Mouse (Mus musculus) hindbrain, embryonic 15.5 days (tissue): ENCODE data around the gene Wdr24. TPM values are rescaled to one million over a fixed set of nuclear protein-coding genes. Genes with fewer than 3 reads are reported as not detected.

Source experiments
- ATAC-seq: fragments of 200-750 bp; cut with Nextera tagmentation; 2 replicates; pipeline ENCODE4 v1.8.0; 2017; ENCODE audit warnings: low read depth, moderate number of reproducible peaks, moderate TSS enrichment; ENCODE audit not compliant: low FRiP score
- H3K27ac ChIP-seq: fragments of 300-500 bp; sonication (generic); replicated peaks from 2 replicates; pipeline ENCODE4 v1.5.1; 2015; ENCODE audit warnings: mild to moderate bottlenecking, inconsistent platforms
- H3K27me3 ChIP-seq: fragments of 300-500 bp; sonication (generic); 2 replicates; pipeline ENCODE4 v1.6.1; 2015; ENCODE audit warnings: control low read depth, inconsistent platforms
- H3K36me3 ChIP-seq: fragments of 300-500 bp; sonication (generic); 2 replicates; pipeline ENCODE4 v1.6.1; 2015; ENCODE audit warnings: control low read depth, inconsistent platforms
- H3K4me1 ChIP-seq: fragments of 300-500 bp; sonication (generic); replicated peaks from 2 replicates; pipeline ENCODE4 v1.6.1; 2015; ENCODE audit warnings: control low read depth, inconsistent platforms
- H3K4me2 ChIP-seq: fragments of 300-500 bp; sonication (generic); 2 replicates; pipeline ENCODE4 v1.6.1; 2015; ENCODE audit warnings: moderate library complexity, mild to moderate bottlenecking, inconsistent platforms
- H3K4me3 ChIP-seq: fragments of 300-500 bp; sonication (generic); 2 replicates; pipeline ENCODE4 v1.5.1; 2015; ENCODE audit warnings: mild to moderate bottlenecking, inconsistent platforms
- H3K9ac ChIP-seq: fragments of 300-500 bp; sonication (generic); 2 replicates; pipeline ENCODE4 v1.6.1; 2015; ENCODE audit warnings: inconsistent platforms
- H3K9me3 ChIP-seq: fragments of 300-500 bp; sonication (generic); 2 replicates; pipeline ENCODE4 v1.6.1; 2016; ENCODE audit warnings: control low read depth, inconsistent platforms
- WGBS: fragments of 180-500 bp; shearing (Covaris S2); methylation state at CpG from one replicate; pipeline ENCODE4 v1.1.7; 2015; 5-methylcytosine and 5-hydroxymethylcytosine counted together
- polyA plus RNA-seq: library from polyadenylated mRNA; unstranded; fragments of >200 nt; fragmentation: Nextera tagmentation; extraction: Ambion mirVana; gene quantifications from 2 replicates; pipeline ENCODE4 v1.2.1, GENCODE M21; 2015

Gene Wdr24
- polyA plus RNA-seq, 1 experiment from 2014 or later = 28.2 TPM

- peak overlapping the region; percentile 92; the same call in 1 of the 2 replicates for H3K27ac ChIP-seq
- ATAC-seq = no peak
- H3K9ac ChIP-seq = no peak overlapping the region
- H3K27me3 ChIP-seq = no peaks in the 10 kb centered on the region
- H3K4me1 ChIP-seq = peaks cover 85% of the 10 kb centered on the region
- WGBS = 85% methylated on average over 22 of the region's 22 CpGs
- H3K36me3 ChIP-seq = peaks cover 28% of the 10 kb centered on the region
- no peak overlapping the region for H3K4me3 ChIP-seq
- no peaks in the 10 kb centered on the region for H3K9me3 ChIP-seq
- peak overlapping the region; percentile 92 for H3K4me2 ChIP-seq
These were observed 4.3 kb downstream of the Wdr24 start for GRCm38 (mm10) chr17:25827546-25828222.

- 86% methylated on average over 8 of the region's 8 CpGs for WGBS
- Histone ChIP-seq H3K4me2 (peak overlapping the region; percentile 92), H3K9me3 (no peaks in the 10 kb centered on the region), H3K36me3 (peaks cover 28% of the 10 kb centered on the region), H3K27me3 (no peaks in the 10 kb centered on the region), H3K9ac (peak overlapping the region; percentile 85), H3K4me1 (peaks cover 82% of the 10 kb centered on the region), H3K4me3 (peak overlapping the region; percentile 69), H3K27ac (peak overlapping the region; percentile 92)
- ATAC-seq = no peak; the same call in 1 of the 2 replicates
These were observed 4.8 kb downstream of the Wdr24 start for GRCm38 (mm10) chr17:25828223-25828594.

GRCm38 (mm10) chr17:25828712-25829557 is 5.5 kb downstream of the Wdr24 start, which contains the start of gene Jmjd8:
Gene Jmjd8, plus strand, starts transcription at chr17:25828867.
- H3K4me1 ChIP-seq = peaks cover 84% of the 10 kb centered on the region
- H3K9me3 ChIP-seq = no peaks in the 10 kb centered on the region
- H3K27ac ChIP-seq = peak within 1 kb of the TSS; percentile 92
- H3K4me3 ChIP-seq = peak within 1 kb of the TSS; percentile 69
- H3K27me3 ChIP-seq = no peaks in the 10 kb centered on the region
- peaks cover 28% of the 10 kb centered on the region for H3K36me3 ChIP-seq
- H3K4me2 ChIP-seq = peak within 1 kb of the TSS; percentile 92
- 1% methylated on average over 32 of the region's 32 CpGs for WGBS
- ATAC-seq = peak; percentile 60
- H3K9ac ChIP-seq = peak within 1 kb of the TSS; percentile 85

- 38% methylated on average over 8 of the region's 8 CpGs for WGBS
- peaks cover 84% of the 10 kb centered on the region for H3K4me1 ChIP-seq
- peak overlapping the region; percentile 69 for H3K4me3 ChIP-seq
- ATAC-seq = no peak
- peak overlapping the region; percentile 85 for H3K9ac ChIP-seq
- H3K27ac ChIP-seq = peak overlapping the region; percentile 92
- no peaks in the 10 kb centered on the region for H3K27me3 ChIP-seq
- H3K36me3 ChIP-seq = peaks cover 28% of the 10 kb centered on the region
- H3K4me2 ChIP-seq = peak overlapping the region; percentile 92
- no peaks in the 10 kb centered on the region for H3K9me3 ChIP-seq
These were observed 6.2 kb downstream of the Wdr24 start for GRCm38 (mm10) chr17:25829558-25830017.

- Histone ChIP-seq H3K27ac (no peak overlapping the region), H3K4me3 (peak overlapping the region; percentile 69), H3K9me3 (no peaks in the 10 kb centered on the region), H3K9ac (no peak overlapping the region), H3K4me2 (peak overlapping the region; percentile 92), H3K36me3 (peaks cover 28% of the 10 kb centered on the region), H3K4me1 (peaks cover 84% of the 10 kb centered on the region), H3K27me3 (no peaks in the 10 kb centered on the region)
- WGBS = 87% methylated on average over 4 of the region's 4 CpGs
- no peak for ATAC-seq
These were observed 6.8 kb downstream of the Wdr24 start for GRCm38 (mm10) chr17:25830200-25830753.

GRCm38 (mm10) chr17:25830806-25831431 is 7.5 kb downstream of the Wdr24 start:
- Histone ChIP-seq H3K4me3 (peak overlapping the region; percentile 57; the same call in 1 of the 2 replicates), H3K4me2 (peak overlapping the region; percentile 92), H3K9me3 (no peaks in the 10 kb centered on the region), H3K9ac (0 out of 2 replicates have a peak overlapping the region, but pooled peaks have one; percentile 70), H3K4me1 (peaks cover 84% of the 10 kb centered on the region), H3K27me3 (no peaks in the 10 kb centered on the region), H3K27ac (no peak overlapping the region), H3K36me3 (peaks cover 28% of the 10 kb centered on the region)
- ATAC-seq = no peak
- 88% methylated on average over 14 of the region's 14 CpGs for WGBS

GRCm38 (mm10) chr17:25831451-25832281 is 8.2 kb downstream of the Wdr24 start:
- Histone ChIP-seq H3K27me3 (no peaks in the 10 kb centered on the region), H3K27ac (peak overlapping the region; percentile 98), H3K4me1 (peaks cover 85% of the 10 kb centered on the region), H3K9me3 (no peaks in the 10 kb centered on the region), H3K4me2 (peak overlapping the region; percentile 92), H3K36me3 (peaks cover 26% of the 10 kb centered on the region), H3K9ac (peak overlapping the region; percentile 70), H3K4me3 (peak overlapping the region; percentile 57)
- 63% methylated on average over 21 of the region's 21 CpGs for WGBS
- no peak for ATAC-seq

GRCm38 (mm10) chr17:25832436-25833290 is 9.2 kb downstream of the Wdr24 start:
- ATAC-seq = peak; percentile 92
- Histone ChIP-seq H3K9me3 (no peaks in the 10 kb centered on the region), H3K9ac (peak overlapping the region; percentile 70), H3K36me3 (peaks cover 16% of the 10 kb centered on the region), H3K27ac (peak overlapping the region; percentile 98), H3K4me3 (peak overlapping the region; percentile 57), H3K4me1 (peaks cover 85% of the 10 kb centered on the region), H3K4me2 (peak overlapping the region; percentile 92), H3K27me3 (no peaks in the 10 kb centered on the region)
- under 1% methylated on average over 72 of the region's 77 CpGs for WGBS

GRCm38 (mm10) chr17:25833291-25833663 is 9.8 kb downstream of the Wdr24 start, which contains the start of gene Stub1:
Gene Stub1, minus strand, starts transcription at chr17:25833404.
- H3K9ac ChIP-seq = peak within 1 kb of the TSS; percentile 70
- no peaks in the 10 kb centered on the region for H3K9me3 ChIP-seq
- peaks cover 85% of the 10 kb centered on the region for H3K4me1 ChIP-seq
- H3K4me2 ChIP-seq = peak within 1 kb of the TSS; percentile 92
- ATAC-seq = no peak; the same call in none of the 2 replicates
- WGBS = under 1% methylated on average over 24 of the region's 24 CpGs
- H3K4me3 ChIP-seq = peak within 1 kb of the TSS; percentile 57
- peak within 1 kb of the TSS; percentile 98 for H3K27ac ChIP-seq
- H3K36me3 ChIP-seq = peaks cover 16% of the 10 kb centered on the region
- H3K27me3 ChIP-seq = no peaks in the 10 kb centered on the region

GRCm38 (mm10) chr17:25833961-25834594 is 10.7 kb downstream of the Wdr24 start:
- WGBS = 50% methylated on average over 6 of the region's 6 CpGs
- Histone ChIP-seq H3K36me3 (peaks cover 19% of the 10 kb centered on the region), H3K27ac (peak overlapping the region; percentile 98), H3K9ac (peak overlapping the region; percentile 70), H3K4me2 (peak overlapping the region; percentile 92), H3K4me1 (peaks cover 82% of the 10 kb centered on the region), H3K4me3 (peak overlapping the region; percentile 57), H3K9me3 (no peaks in the 10 kb centered on the region), H3K27me3 (no peaks in the 10 kb centered on the region)
- no peak for ATAC-seq
